Mouse (Mus musculus): ENCODE measurements at regions not wholly inside any gene's neighbourhood (a gene's known extent, or its start where the extent isn't known, plus 50 kb on each side); places are given as distances from the start of the nearest gene placed in this dataset.

DNA sequence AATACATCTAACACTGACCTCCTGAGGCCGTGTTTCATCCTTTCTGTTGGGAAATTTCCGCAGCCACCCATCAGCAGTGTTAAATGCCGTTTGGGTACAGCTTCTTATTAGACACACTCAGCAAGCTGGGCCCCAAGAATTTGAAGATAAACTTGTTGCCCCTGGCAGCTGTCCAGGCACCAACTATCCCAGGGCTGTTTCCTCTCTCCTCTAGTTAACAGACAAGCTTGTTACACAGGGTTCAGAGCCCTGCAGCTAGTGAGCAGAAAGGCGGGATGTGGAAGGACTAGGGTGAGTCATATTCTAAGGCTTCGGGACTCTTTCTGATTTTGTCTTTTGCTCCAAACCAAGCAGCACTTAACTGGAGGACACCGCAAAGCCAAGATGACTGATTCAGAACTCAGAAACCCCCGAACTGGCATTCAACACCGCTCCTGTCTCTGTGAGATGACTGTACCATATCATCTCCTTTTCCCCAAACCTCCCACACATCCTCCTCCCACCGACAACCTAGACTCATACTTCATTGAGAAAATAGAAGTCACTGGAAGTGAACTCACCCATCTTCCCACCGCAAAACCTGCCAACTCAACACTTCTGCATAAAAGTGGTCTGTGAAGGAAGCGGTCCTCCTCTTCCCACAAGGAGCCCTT is 198.2 kb downstream of the Csl start:
- ATAC-seq (ENCODE audit: low FRiP score) = no peak

DNA sequence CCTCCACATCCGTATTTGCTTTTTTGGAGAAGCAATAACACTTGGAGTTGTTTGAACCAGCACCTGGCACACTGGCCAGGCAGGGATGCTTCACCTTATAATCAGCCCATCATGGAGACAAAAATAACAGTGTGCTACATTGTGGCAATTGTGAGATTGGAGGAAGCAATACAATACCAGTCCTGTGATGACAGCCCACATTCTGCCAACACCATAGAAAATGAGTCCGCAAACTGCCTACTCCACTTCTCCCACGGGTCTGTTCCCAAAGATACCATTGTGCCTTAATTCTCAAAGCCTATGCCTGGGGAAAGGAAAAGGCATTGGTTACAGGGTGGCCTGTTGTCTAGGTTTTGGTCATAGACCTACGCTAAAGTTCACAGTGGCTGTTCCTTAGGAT is 194.9 kb downstream of the Csl start:
- H3K4me1 ChIP-seq (ENCODE audit: control insufficient read depth, insufficient read depth, low read length) = no peaks in the 10 kb centered on the region
- DNase-seq (ENCODE audit: low spot score, missing footprints) = peak; percentile 67
- H3K27me3 ChIP-seq (ENCODE audit: control insufficient read depth, insufficient read depth, low read length) = no peaks in the 10 kb centered on the region
- no peaks in the 10 kb centered on the region for H3K36me3 ChIP-seq (ENCODE audit: control insufficient read depth, insufficient read depth, low read length)
- no peak overlapping the region for H3K27ac ChIP-seq (ENCODE audit: low read depth, low read length)
- no peaks in the 10 kb centered on the region for H3K9me3 ChIP-seq (ENCODE audit: control insufficient read depth, low read length)
- H3K4me3 ChIP-seq (ENCODE audit: low read depth, low read length) = no peak overlapping the region
- ATAC-seq (ENCODE audit: low FRiP score) = no peak
- WGBS = 92% methylated on average over 4 of the region's 4 CpGs
- H3K9ac ChIP-seq (ENCODE audit: low read length) = no peak overlapping the region
- no peak overlapping the region for H3K4me2 ChIP-seq

More for the DNA sequence above, 198.2 kb downstream of the Csl start:
- Histone ChIP-seq H3K4me3 (ENCODE audit: low read depth, low read length) (no peak overlapping the region), H3K9ac (ENCODE audit: low read length) (no peak overlapping the region), H3K4me2 (no peak overlapping the region), H3K27ac (ENCODE audit: low read depth, low read length) (no peak overlapping the region), H3K9me3 (ENCODE audit: control insufficient read depth, low read length) (no peaks in the 10 kb centered on the region), H3K4me1 (ENCODE audit: control insufficient read depth, insufficient read depth, low read length) (no peaks in the 10 kb centered on the region), H3K27me3 (ENCODE audit: control insufficient read depth, insufficient read depth, low read length) (no peaks in the 10 kb centered on the region), H3K36me3 (ENCODE audit: control insufficient read depth, insufficient read depth, low read length) (no peaks in the 10 kb centered on the region)
- DNase-seq (ENCODE audit: low spot score, missing footprints) = no peak
- 88% methylated on average over 11 of the region's 11 CpGs for WGBS

DNA sequence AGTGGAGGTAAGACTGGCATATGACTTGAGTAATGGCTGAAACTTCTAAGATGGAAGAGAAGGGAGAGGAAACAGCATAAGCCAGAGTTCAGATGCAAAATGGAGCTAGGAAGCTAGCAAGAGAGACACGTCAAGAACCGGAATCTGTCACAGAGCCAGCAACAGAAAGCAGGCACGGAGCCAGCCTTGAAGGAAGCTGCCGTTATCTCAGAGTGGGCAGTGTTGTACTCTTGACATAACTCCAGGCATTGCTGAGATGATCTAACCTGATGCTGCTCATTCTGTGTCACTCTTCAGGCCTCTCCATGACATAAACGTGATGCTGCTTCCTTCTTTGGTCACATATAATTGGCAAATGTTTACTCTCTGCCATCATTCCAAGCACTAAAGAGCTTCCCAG is 191.0 kb downstream of the Csl start:
- H3K9me3 ChIP-seq (ENCODE audit: control insufficient read depth, low read length) = no peaks in the 10 kb centered on the region
- WGBS = 86% methylated on average over 5 of the region's 5 CpGs
- ATAC-seq (ENCODE audit: low FRiP score) = no peak
- H3K27ac ChIP-seq (ENCODE audit: low read depth, low read length) = no peak overlapping the region
- H3K4me2 ChIP-seq = no peak overlapping the region
- H3K27me3 ChIP-seq (ENCODE audit: control insufficient read depth, insufficient read depth, low read length) = no peaks in the 10 kb centered on the region
- DNase-seq (ENCODE audit: low spot score, missing footprints) = no peak
- H3K4me3 ChIP-seq (ENCODE audit: low read depth, low read length) = no peak overlapping the region
- H3K36me3 ChIP-seq (ENCODE audit: control insufficient read depth, insufficient read depth, low read length) = no peaks in the 10 kb centered on the region
- H3K9ac ChIP-seq (ENCODE audit: low read length) = no peak overlapping the region
- H3K4me1 ChIP-seq (ENCODE audit: control insufficient read depth, insufficient read depth, low read length) = no peaks in the 10 kb centered on the region

DNA sequence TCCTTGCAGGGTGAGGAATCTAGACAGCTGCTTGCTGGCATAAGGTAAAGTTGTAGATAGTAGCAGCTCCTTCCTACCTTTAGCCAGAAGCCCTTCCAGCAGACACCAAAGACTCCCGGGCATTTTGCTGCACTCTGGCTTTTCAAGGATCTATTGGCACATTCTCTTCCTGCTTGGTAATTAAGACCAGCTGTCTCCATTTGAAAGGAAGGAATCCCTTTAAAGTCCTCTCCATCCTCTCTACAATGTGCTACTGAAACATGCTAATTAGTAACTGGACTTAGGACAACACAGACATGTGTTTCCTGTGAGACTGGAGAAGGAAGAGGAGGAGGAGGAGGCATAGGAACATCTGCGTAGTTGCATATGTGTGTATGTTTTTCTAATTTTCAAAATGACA is 189.3 kb downstream of the Csl start:
- Histone ChIP-seq H3K4me1 (ENCODE audit: control insufficient read depth, insufficient read depth, low read length) (peaks cover under 1% of the 10 kb centered on the region; the same call in 1 of the 2 replicates), H3K36me3 (ENCODE audit: control insufficient read depth, insufficient read depth, low read length) (no peaks in the 10 kb centered on the region), H3K27me3 (ENCODE audit: control insufficient read depth, insufficient read depth, low read length) (no peaks in the 10 kb centered on the region), H3K9me3 (ENCODE audit: control insufficient read depth, low read length) (no peaks in the 10 kb centered on the region), H3K27ac (ENCODE audit: low read depth, low read length) (no peak overlapping the region), H3K4me2 (no peak overlapping the region), H3K4me3 (ENCODE audit: low read depth, low read length) (no peak overlapping the region), H3K9ac (ENCODE audit: low read length) (no peak overlapping the region)
- ATAC-seq (ENCODE audit: low FRiP score) = no peak
- 54% methylated on average over 2 of the region's 2 CpGs for WGBS
- DNase-seq (ENCODE audit: low spot score, missing footprints) = no peak

DNA sequence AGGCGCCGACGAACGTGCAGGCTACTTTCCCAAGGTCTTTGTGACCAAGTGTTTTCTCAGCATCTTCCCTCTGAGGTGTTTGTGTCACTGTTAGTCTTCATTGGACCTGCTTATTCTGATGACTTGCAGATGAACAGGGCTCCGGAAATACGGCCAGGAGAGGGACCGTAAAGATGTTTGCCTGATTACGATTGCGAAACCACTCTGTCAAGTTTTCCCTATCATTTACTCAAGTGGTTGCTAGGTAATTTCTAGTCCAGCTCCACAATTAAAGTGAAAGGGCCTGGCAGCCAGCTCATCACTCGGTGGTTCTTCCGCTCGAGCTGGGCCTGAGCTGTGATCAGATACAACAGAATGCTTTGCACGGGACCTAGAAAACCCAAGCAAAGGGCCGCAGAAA is 185.5 kb downstream of the Csl start:
- Histone ChIP-seq H3K27ac (ENCODE audit: low read depth, low read length) (no peak overlapping the region), H3K9me3 (ENCODE audit: control insufficient read depth, low read length) (no peaks in the 10 kb centered on the region), H3K4me3 (ENCODE audit: low read depth, low read length) (no peak overlapping the region), H3K9ac (ENCODE audit: low read length) (no peak overlapping the region), H3K4me2 (no peak overlapping the region), H3K27me3 (ENCODE audit: control insufficient read depth, insufficient read depth, low read length) (no peaks in the 10 kb centered on the region), H3K4me1 (ENCODE audit: control insufficient read depth, insufficient read depth, low read length) (peaks cover 5% of the 10 kb centered on the region; the same call in 1 of the 2 replicates), H3K36me3 (ENCODE audit: control insufficient read depth, insufficient read depth, low read length) (no peaks in the 10 kb centered on the region)
- WGBS = 80% methylated on average over 14 of the region's 14 CpGs
- no peak for DNase-seq (ENCODE audit: low spot score, missing footprints)
- no peak for ATAC-seq (ENCODE audit: low FRiP score)

DNA sequence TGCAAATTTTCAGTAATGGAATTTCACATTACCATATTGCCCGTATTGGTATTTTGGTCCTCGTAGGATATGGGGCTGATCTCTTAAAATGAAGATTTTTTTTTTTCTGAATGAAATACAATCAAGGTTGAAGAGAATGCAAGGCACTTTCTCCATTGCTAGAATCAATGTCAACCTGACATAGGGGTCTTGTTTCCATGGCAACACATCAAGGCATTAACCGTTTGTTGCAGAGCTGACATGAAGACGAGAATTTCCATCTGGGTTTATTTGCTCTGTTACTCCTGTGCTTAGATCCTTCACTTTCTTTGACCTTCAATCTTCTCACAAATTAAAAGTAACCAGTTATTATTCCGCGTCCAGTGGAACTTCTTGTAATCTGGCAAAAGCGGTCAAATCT is 184.2 kb downstream of the Csl start:
- 48% methylated on average over 7 of the region's 7 CpGs for WGBS
- no peaks in the 10 kb centered on the region for H3K27me3 ChIP-seq (ENCODE audit: control insufficient read depth, insufficient read depth, low read length)
- H3K9me3 ChIP-seq (ENCODE audit: control insufficient read depth, low read length) = no peaks in the 10 kb centered on the region
- H3K27ac ChIP-seq (ENCODE audit: low read depth, low read length) = no peak overlapping the region
- ATAC-seq (ENCODE audit: low FRiP score) (peak; percentile 71), DNase-seq (ENCODE audit: low spot score, missing footprints) (no peak)
- H3K9ac ChIP-seq (ENCODE audit: low read length) = no peak overlapping the region
- no peak overlapping the region for H3K4me3 ChIP-seq (ENCODE audit: low read depth, low read length)
- H3K4me1 ChIP-seq (ENCODE audit: control insufficient read depth, insufficient read depth, low read length) = peaks cover 5% of the 10 kb centered on the region; the same call in 1 of the 2 replicates
- H3K4me2 ChIP-seq = no peak overlapping the region
- H3K36me3 ChIP-seq (ENCODE audit: control insufficient read depth, insufficient read depth, low read length) = no peaks in the 10 kb centered on the region

DNA sequence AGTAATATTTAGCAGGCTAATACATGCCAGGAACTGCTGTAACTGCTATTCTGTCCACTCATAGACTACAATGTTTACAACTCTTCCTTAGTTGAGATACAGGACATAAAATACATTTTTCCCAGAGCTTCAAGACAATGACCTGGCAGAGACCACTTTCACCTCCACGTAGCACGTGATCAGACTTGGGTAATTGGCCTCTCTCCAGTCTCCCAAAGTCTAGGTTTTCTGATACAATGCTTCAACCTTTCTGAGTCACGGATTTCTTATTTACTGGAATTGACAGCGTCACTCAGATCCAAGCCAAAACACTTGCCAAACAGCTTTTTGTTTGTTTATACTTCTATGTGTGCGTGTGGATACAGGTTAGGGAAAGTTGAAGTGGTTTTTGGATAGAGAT is 183.2 kb downstream of the Csl start:
- DNase-seq (ENCODE audit: low spot score, missing footprints) (no peak), ATAC-seq (ENCODE audit: low FRiP score) (no peak)
- no peaks in the 10 kb centered on the region for H3K36me3 ChIP-seq (ENCODE audit: control insufficient read depth, insufficient read depth, low read length)
- H3K4me3 ChIP-seq (ENCODE audit: low read depth, low read length) = no peak overlapping the region
- H3K4me1 ChIP-seq (ENCODE audit: control insufficient read depth, insufficient read depth, low read length) = peaks cover 5% of the 10 kb centered on the region; the same call in 1 of the 2 replicates
- H3K9me3 ChIP-seq (ENCODE audit: control insufficient read depth, low read length) = no peaks in the 10 kb centered on the region
- no peak overlapping the region for H3K4me2 ChIP-seq
- no peak overlapping the region for H3K27ac ChIP-seq (ENCODE audit: low read depth, low read length)
- H3K27me3 ChIP-seq (ENCODE audit: control insufficient read depth, insufficient read depth, low read length) = no peaks in the 10 kb centered on the region
- WGBS = 89% methylated on average over 5 of the region's 5 CpGs
- H3K9ac ChIP-seq (ENCODE audit: low read length) = no peak overlapping the region

DNA sequence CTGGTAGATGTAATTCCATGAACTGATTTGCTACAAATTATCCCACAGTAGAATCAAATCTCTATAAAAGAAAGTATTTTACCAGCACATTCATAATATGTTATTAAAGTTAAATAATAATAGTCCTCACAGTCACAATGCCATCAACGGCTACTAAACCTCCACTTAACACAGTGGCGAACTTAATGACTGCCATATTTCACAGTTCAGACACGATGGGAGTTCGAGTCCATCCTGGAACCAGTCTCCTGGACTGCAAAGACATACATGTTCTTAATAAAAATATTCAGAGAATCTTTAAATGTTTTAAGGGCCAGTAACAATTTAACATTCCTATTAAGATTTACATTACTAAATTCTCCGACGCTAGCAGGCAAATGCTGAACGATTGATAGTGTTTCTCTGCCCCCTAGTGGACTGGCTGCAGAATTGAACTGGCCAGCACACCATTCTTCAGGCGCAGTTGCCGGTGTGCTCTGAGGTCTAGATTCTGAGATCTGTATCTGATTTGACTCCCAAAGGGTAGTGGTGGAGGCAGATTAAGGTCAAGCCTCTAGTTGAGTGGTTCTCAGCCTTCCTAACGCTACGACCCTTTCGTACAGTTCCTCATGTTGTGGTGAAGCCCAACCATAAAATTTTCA is 182.3 kb downstream of the Csl start:
- WGBS = 32% methylated on average over 12 of the region's 12 CpGs

DNA sequence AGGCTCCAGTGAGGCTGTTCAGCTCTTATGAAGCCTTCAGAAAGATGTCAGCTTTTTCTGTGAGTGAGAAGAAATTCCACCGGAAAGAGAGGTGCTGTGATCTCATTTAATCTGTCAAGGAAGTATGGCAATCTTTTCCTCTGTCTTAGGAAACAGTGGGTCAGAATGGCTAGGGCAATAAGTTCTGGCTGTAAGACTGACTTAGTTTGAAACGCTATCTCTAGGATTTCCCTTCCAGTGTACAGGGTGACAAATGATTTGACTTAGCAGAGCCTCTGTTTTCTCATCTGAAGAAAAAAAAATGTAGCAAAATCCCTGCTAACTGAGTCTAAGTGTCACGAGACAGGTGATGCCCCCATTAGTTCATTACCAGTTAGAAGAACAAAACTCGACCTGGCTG is 181.1 kb downstream of the Csl start:
- peak; percentile 73 for DNase-seq (ENCODE audit: low spot score, missing footprints)
- H3K4me1 ChIP-seq (ENCODE audit: control insufficient read depth, insufficient read depth, low read length) = peaks cover 5% of the 10 kb centered on the region; the same call in 1 of the 2 replicates
- no peaks in the 10 kb centered on the region for H3K36me3 ChIP-seq (ENCODE audit: control insufficient read depth, insufficient read depth, low read length)
- no peak for ATAC-seq (ENCODE audit: low FRiP score)
- no peak overlapping the region for H3K9ac ChIP-seq (ENCODE audit: low read length)
- 75% methylated on average over 4 of the region's 4 CpGs for WGBS
- no peak overlapping the region for H3K4me3 ChIP-seq (ENCODE audit: low read depth, low read length)
- H3K27ac ChIP-seq (ENCODE audit: low read depth, low read length) = no peak overlapping the region
- no peak overlapping the region for H3K4me2 ChIP-seq
- no peaks in the 10 kb centered on the region for H3K9me3 ChIP-seq (ENCODE audit: control insufficient read depth, low read length)
- H3K27me3 ChIP-seq (ENCODE audit: control insufficient read depth, insufficient read depth, low read length) = no peaks in the 10 kb centered on the region

More for the DNA sequence above, 182.3 kb downstream of the Csl start:
- peak; percentile 47; the same call in 1 of the 2 replicates for ATAC-seq (ENCODE audit: low FRiP score)
- Histone ChIP-seq H3K9me3 (ENCODE audit: control insufficient read depth, low read length) (no peaks in the 10 kb centered on the region), H3K4me1 (ENCODE audit: control insufficient read depth, insufficient read depth, low read length) (peaks cover 5% of the 10 kb centered on the region; the same call in 1 of the 2 replicates), H3K4me2 (no peak overlapping the region), H3K27me3 (ENCODE audit: control insufficient read depth, insufficient read depth, low read length) (no peaks in the 10 kb centered on the region), H3K4me3 (ENCODE audit: low read depth, low read length) (no peak overlapping the region), H3K36me3 (ENCODE audit: control insufficient read depth, insufficient read depth, low read length) (no peaks in the 10 kb centered on the region), H3K27ac (ENCODE audit: low read depth, low read length) (no peak overlapping the region), H3K9ac (ENCODE audit: low read length) (no peak overlapping the region)
- peak; percentile 88 for DNase-seq (ENCODE audit: low spot score, missing footprints)
